Mouse (Mus musculus) ES-CJ7 (cell line): ENCODE data around the gene Gcn1l1.

ENCODE experiments used
- DNase-seq: peaks from one replicate; pipeline ENCODE4 v3.0.0; 2011; ENCODE audit warnings: low read depth, low spot score

Gene Gcn1l1

GRCm38 (mm10) chr5:115653776-115654175 is 88.7 kb downstream of the Gcn1l1 start:
- DNase-seq, result no peak

DNA sequence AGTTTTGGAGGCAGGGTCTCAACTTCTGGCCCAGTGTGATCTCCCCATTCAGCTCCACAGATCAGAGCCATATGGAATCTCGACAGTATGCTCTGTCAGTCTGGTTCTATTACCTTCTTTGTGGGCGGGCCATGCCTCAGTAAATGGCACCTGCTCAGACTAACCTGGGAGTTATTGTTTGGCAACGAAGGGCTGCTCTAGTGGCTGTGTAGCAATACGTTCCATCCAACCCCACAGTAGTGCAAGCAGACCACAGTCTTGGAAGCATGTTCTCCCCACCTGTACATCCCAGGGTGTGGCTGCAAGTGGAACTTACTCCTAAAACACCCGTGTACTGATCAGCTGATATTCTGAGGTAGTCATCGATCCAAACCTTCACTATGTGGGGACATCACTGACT is 91.6 kb downstream of the Gcn1l1 start:
- no peak for DNase-seq

- no peak for DNase-seq
Measured at GRCm38 (mm10) chr5:115657234-115657633, 92.2 kb downstream of the Gcn1l1 start.

- no peak for DNase-seq
Measured at GRCm38 (mm10) chr5:115658352-115658751, 93.3 kb downstream of the Gcn1l1 start.

DNA sequence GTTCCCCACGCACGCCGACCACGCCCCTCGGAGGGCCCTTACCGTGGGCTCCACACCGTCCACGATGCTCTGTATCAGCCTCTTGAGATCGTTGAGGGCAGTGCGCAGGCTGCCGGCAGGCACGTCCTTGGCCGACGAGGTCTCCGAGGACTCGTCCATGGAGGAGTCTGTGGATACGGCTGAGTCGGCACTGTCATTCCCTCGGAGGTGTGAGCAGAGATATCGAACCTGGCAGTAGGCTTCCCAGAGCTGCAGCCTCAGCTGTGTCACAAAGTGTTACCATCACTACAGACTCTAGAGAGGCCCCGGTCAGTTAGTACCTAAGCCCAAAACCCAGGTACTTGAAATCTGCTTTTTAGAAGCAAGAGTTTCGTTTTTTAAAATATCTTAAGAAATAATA is 97.6 kb downstream of the Gcn1l1 start:
- DNase-seq, result no peak

DNA sequence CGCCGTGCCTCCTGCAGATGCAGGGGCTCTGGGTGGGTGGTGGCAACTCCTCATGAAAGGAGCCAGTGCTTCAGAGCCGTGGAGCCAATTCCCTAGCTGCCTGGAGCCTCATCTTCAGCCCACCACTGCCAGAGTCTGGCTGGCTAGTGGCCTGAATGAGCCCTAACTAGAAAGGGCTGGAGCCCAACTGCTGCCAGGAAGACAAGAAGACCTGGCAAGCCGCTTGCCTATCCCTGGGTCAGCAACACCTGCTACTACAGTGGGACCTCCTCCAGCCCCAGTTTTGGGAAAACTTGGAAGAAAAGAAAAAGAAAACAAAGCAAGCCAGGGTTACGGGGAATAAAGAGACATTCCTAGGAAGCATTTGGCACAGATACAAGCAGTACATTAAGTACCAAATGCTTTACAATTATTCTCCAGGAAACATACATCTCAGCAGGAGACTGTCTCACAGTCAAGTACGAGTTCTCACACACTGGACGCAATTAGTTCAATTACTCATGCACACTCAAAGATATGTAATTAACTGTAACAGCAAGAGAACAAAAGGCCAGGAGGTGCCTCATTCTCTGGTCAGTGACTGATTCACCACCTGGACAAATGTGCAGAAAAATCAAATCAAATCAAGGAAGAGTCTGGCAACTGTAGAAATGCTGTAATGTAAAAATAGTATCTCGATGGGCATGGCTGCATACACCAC is 101.5 kb downstream of the Gcn1l1 start:
- DNase-seq, result no peak

- no peak for DNase-seq
Measured at GRCm38 (mm10) chr5:115667210-115667609, 102.2 kb downstream of the Gcn1l1 start.

DNA sequence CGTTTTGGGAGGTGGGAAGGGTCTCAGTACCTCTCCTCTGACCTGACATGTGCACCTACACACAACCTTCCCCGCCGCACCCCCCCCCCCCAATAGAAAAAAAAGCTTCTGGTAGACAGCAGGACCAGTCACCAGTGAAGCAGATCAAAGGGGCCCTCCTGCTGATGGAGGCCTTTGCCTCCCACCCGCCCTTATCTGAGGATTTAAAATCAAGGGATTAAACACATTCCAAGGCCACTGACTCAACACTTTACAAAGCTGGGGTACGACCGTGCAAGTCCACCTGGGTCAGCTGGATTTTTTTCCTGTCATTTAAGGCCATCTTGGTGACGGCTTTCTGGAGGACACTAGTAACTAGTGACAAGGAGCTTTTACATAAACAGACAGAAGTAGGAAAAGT is 102.8 kb downstream of the Gcn1l1 start:
- DNase-seq, result no peak

DNA sequence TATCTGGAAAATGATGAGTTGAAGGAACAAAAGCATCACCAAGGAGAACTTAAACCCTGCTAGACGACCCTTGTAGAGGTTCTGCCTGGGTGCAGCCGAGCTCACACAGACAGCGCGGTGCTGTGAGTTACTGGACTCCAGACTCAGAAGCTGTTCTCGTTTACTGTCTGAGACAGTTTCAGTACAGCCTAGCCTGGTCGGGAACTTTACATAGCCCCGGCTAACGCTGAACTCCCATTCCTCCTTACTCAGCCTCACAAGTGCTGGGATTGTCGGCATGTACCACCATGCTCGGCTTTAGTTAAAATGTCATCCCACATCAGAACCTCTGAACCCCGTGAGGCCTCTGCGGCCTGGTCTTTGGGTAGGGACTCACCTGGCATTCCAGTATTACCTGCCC is 103.9 kb downstream of the Gcn1l1 start:
- DNase-seq, result no peak

GRCm38 (mm10) chr5:115669974-115670373 is 104.9 kb downstream of the Gcn1l1 start:
- no peak for DNase-seq

DNA sequence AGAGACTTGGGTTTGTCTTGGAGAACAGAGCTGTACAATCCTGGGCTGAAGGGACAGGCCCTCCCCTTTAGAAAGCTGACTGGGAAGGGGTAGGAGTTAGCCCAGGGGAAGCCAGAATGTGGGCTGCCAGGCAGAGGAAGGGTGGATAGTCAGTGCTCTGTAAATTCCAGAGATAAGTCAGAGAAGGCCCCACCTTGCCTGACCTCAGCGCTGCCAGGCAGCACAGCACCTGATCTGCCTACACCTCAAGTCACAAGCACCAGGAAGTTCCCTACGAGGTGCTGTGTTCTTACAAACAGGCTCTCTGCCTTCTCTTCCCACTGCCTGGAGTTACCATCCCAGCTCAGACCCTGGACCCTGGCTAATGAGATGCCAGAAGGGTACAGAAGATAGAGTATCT is 105.4 kb downstream of the Gcn1l1 start:
- DNase-seq, result no peak

GRCm38 (mm10) chr5:115671846-115672245 is 106.8 kb downstream of the Gcn1l1 start:
- no peak for DNase-seq
